Mouse (Mus musculus) thymus, postnatal 4 days (tissue): Measurements from ENCODE around the gene Hdc.
"Not testable (repeated sequence)": the region's sequence is repeated elsewhere in the genome, so short reads cannot be mapped to it uniquely, and the experiment has no call there.

Experiments
- DNase-seq: peaks from one replicate; pipeline ENCODE4 v3.0.0; 2021

Gene Hdc

GRCm38 (mm10) chr2:126619249-126619704, at the start of gene Hdc:
Gene Hdc, minus strand, starts transcription at chr2:126619299.
- no peak for DNase-seq

GRCm38 (mm10) chr2:126668621-126669252, 49.6 kb upstream of the Hdc start:
- DNase-seq = no peak

- no peak for DNase-seq
These were observed 46.9 kb upstream of the Hdc start for GRCm38 (mm10) chr2:126665984-126666383.

- peak; percentile 39 for DNase-seq
These were observed 44.4 kb upstream of the Hdc start for GRCm38 (mm10) chr2:126663481-126663880.

GRCm38 (mm10) chr2:126652929-126653328, 33.8 kb upstream of the Hdc start:
- DNase-seq = no peak

GRCm38 (mm10) chr2:126647762-126648161, 28.7 kb upstream of the Hdc start:
- no peak for DNase-seq

- DNase-seq = no peak
These were observed 27.4 kb upstream of the Hdc start for GRCm38 (mm10) chr2:126646461-126646860.

- no peak for DNase-seq
These were observed 25.7 kb upstream of the Hdc start for GRCm38 (mm10) chr2:126644768-126645167.

GRCm38 (mm10) chr2:126640298-126640697, 21.2 kb upstream of the Hdc start:
- no peak for DNase-seq

GRCm38 (mm10) chr2:126635939-126636823, 17.1 kb upstream of the Hdc start:
- DNase-seq = no peak

- no peak for DNase-seq
These were observed 14.1 kb upstream of the Hdc start for GRCm38 (mm10) chr2:126633165-126633564.

GRCm38 (mm10) chr2:126628455-126628995, 9.4 kb upstream of the Hdc start:
- no peak for DNase-seq

GRCm38 (mm10) chr2:126623138-126623537, 4.0 kb upstream of the Hdc start:
- DNase-seq = no peak

GRCm38 (mm10) chr2:126622455-126622854, 3.4 kb upstream of the Hdc start:
- no peak for DNase-seq

GRCm38 (mm10) chr2:126618470-126619179, 474 bp downstream of the Hdc start:
- DNase-seq = no peak

- DNase-seq = no peak
These were observed 3.7 kb downstream of the Hdc start for GRCm38 (mm10) chr2:126615355-126615754.

- DNase-seq = not testable (repeated sequence)
These were observed 9.5 kb downstream of the Hdc start for GRCm38 (mm10) chr2:126609600-126609999.

GRCm38 (mm10) chr2:126607553-126608203, 11.4 kb downstream of the Hdc start:
- no peak for DNase-seq

GRCm38 (mm10) chr2:126606688-126607062, 12.4 kb downstream of the Hdc start:
- no peak for DNase-seq

GRCm38 (mm10) chr2:126606061-126606687, 12.9 kb downstream of the Hdc start:
- DNase-seq = peak; percentile 30

GRCm38 (mm10) chr2:126601918-126602600, 17.0 kb downstream of the Hdc start:
- DNase-seq = no peak

- no peak for DNase-seq
These were observed 18.6 kb downstream of the Hdc start for GRCm38 (mm10) chr2:126600533-126600932.
